Mouse (Mus musculus) myocyte (in vitro differentiated cells): ENCODE measurements at regions not wholly inside any gene's neighbourhood (a gene's known extent, or its start where the extent isn't known, plus 50 kb on each side); places are given as distances from the start of the nearest gene placed in this dataset.

Experiments
- CEBPB ChIP-seq: IDR thresholded peaks from 2 replicates; pipeline ENCODE4 v1.6.1; 2011; ENCODE audit warnings: mild to moderate bottlenecking, moderate library complexity; ENCODE audit not compliant: poor library complexity, insufficient read depth, severe bottlenecking
- E2F4 ChIP-seq: IDR thresholded peaks from one replicate; pipeline ENCODE4 v1.6.1; 2011; ENCODE audit warnings: mild to moderate bottlenecking, control low read depth, moderate library complexity; ENCODE audit not compliant: insufficient read depth
- MAX ChIP-seq: IDR thresholded peaks from one replicate; pipeline ENCODE4 v1.6.1; 2011; ENCODE audit warnings: low read depth, mild to moderate bottlenecking, control low read depth
- MYOD1 ChIP-seq, 3 experiments: IDR thresholded peaks; one replicate each; pipeline ENCODE4 v1.6.1; 2011; ENCODE audit warnings: control low read depth in 2 of 3, low read depth in 2 of 3, mild to moderate bottlenecking in 2 of 3, moderate library complexity in 1 of 3; ENCODE audit not compliant: insufficient read length in 2 of 3, control insufficient read depth in 1 of 3
- POLR2A ChIP-seq: IDR thresholded peaks from one replicate; pipeline ENCODE4 v1.6.1; 2011; ENCODE audit warnings: low read depth, mild to moderate bottlenecking, control low read depth, moderate library complexity; ENCODE audit not compliant: insufficient read length
- TCF12 ChIP-seq: IDR thresholded peaks from one replicate; pipeline ENCODE4 v1.6.1; 2011; ENCODE audit warnings: mild to moderate bottlenecking, control low read depth; ENCODE audit not compliant: poor library complexity, insufficient read depth, severe bottlenecking
- USF1 ChIP-seq: IDR thresholded peaks from one replicate; pipeline ENCODE4 v1.6.1; 2011; ENCODE audit warnings: low read depth, mild to moderate bottlenecking, control low read depth, moderate library complexity

GRCm38 (mm10) chr1:119189461-119190066 is 136.1 kb upstream of the Gli2 start:
- no peak for TF ChIP-seq USF1
- TF ChIP-seq POLR2A = no peak
- TF ChIP-seq TCF12 = no peak
- no peak for TF ChIP-seq MYOD1 (IDR thresholded peaks at IDR 0.05; ENCODE audit: control insufficient read depth in 1 of 3, insufficient read length in 2 of 3, low read depth in 2 of 3)
- TF ChIP-seq MAX = no peak
- TF ChIP-seq E2F4 = no peak
- TF ChIP-seq CEBPB = no peak
